Mouse (Mus musculus) kidney, adult 11 months (tissue): ENCODE results near the gene Zdhhc1.

Experiments used
- DNase-seq: peaks from one replicate; pipeline ENCODE4 v3.0.0; 2022

The Zdhhc1 gene

DNA sequence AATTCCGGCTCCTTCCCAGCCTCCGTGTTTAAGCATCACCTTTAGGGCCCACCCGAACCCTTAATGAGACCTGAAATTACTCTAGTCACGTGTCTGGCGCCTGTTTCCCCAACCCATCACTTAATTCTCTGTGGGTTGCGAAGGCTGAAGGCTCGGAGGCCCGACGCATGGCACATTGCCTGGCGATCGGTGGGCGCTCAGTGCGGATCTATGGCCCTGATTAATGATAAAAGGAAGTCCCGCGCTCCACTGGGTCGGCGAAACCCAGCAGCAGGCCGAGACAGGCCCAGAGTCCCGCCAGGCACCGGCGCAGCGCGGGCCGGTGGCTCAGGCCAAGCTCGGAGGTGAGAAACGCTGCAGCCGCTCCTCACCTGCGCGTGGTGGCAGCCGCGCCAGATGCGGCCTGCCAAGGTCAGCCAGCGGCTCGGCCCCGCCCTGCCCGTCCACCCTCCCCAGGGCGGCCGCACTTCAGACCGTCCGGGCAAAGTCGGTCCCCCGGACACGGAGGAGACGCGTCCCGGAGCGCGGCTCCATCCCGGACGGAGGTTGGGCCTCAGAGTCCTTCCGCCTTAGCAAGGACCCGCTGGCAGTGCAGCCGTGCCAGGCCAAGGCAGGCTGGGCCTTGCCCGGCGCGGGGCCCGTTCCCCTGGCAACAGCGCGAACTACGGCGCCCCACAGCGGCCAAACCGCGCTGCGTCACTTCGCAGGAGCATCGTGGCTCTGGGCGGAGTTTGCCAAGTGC lies at the start of gene Zdhhc1:
Gene Zdhhc1 (minus strand): TSS at position 464 of the 742 bp plus-strand sequence.
- DNase-seq = peak; percentile 84

DNA sequence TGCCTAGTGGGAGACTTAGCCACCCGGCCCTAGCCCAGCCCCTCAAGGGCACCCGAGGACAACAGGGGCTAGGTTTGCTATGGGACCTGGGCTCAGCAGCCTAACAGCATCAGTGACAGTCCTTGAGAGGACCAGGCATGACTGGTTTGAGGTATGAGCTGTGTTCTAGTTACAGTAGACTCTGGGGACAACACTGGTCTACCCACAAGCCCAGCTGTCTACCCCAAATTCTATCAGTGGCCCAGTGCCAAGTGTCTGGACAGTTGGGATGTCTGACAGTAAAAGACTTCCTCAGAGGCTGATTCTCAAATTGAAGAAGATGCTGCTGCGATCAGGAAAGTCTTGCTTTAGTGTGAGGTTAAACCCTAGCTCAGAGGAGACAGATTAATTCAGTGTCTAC lies 48.5 kb upstream of the Zdhhc1 start:
- no peak for DNase-seq

DNA sequence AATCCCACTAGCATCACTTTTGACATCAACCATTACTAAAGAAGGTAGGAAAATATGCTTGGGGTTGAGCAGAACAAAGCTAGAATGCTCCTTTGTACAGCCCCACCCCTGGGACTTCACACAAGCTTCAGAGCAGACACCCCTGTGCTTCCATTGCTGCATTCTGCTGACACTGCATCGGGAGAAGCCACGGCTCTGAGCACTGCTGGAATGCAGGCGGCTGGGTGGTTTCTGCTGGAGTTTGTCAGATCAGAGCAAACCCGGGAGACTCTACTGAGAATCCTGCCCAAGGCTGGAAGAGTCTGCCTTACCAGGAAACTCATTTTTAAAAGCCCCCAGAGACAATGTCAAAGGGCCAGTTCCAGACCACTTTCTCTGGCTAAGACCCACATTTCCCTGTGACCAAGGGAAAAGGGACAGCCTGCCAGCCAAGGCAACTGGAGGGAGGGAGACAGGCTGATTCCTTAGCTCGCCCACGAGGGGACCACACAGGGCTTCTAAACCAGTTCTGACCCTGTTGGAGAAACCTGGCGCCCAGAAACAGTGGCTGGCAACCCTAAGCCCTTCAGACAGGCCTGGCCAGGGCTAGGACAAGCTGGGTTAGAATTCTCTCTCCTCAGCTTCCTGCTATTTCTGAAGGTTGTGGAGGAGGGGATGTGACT lies 48.0 kb upstream of the Zdhhc1 start:
- DNase-seq = peak; percentile 64

DNA sequence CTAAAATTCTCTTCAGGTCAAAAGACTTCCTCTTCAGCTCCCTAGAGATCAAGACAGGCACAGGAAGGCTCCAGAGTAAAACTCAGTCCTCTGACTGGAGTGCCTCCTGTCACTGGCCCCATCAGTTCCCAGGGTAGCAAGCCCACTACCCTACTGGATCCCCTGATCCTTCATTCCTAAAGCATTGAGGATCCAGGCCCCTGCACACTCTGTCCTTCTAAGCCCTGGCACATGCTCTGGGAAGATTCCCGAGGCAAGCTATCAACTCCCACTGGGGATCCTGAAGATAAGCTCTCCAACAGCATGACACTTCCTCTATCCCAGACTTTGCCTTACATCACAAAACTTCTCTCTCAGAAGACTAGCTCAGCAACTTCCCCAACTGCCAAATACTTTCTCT lies 47.0 kb upstream of the Zdhhc1 start:
- no peak for DNase-seq

DNA sequence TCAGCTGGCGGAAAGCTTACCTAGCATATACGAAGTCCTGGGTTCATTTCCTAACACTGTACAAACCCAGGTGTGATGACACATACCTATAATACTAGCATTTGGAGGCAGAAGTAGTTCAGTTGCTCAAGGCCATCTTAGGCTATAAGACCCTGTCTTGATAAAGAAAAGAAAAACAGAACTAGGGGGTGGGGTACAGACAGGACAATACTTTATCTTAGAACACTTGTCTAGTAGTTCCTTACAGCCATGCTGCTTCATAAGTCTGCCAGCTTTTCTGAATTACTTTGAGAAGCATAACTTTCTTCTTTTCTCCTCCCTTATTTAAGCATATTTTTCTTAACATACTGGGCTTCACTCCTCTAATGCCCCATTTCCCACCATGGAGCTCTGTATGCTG lies 46.1 kb upstream of the Zdhhc1 start:
- DNase-seq = no peak

DNA sequence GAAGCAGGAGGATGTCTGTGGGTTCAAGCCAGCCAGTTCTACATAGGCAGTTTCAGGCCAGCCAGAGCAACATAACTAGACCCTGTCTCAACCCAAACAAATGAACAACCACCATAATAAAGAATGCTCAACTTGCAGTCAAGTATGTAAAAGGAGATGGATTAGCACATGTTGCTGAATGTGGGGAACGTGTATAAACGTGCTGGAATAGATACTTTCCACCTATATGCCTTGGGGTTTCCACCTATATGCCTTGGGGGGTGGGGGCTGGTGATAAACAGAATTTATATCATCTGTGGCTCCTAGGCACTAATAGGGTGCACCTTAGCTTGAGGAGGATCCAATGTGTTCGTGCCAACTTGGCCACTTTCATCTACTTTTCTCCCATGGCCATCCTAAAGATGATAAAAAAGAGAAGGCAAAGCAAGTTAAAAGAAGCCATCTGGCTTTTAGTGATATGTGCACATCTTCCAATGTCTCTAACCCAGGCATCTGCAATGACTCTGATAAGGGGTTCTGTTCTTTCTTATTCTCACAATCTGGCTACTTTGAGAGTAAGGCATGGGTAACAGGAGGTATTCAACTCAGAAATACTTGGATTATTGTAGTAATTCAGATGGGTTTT lies 45.4 kb upstream of the Zdhhc1 start:
- DNase-seq = no peak

DNA sequence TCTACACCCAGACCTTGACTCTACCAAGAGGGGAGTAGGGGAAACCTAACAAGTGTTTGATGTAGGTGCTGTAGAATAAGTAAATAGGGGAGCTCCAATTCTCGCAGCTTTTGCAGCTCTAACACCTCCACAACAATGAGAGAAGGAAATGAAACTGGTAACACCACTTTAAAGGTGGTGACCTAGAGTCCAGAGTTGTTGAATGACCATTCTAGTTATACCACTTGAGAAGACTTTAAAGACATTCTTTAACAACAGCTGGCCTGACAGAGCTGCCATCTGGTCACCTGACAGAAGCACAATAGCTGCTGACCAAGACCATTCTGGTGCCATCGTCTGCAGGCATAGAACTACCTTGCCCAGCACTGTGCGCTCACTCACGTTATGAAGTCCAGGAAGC lies 42.2 kb upstream of the Zdhhc1 start:
- DNase-seq = no peak

DNA sequence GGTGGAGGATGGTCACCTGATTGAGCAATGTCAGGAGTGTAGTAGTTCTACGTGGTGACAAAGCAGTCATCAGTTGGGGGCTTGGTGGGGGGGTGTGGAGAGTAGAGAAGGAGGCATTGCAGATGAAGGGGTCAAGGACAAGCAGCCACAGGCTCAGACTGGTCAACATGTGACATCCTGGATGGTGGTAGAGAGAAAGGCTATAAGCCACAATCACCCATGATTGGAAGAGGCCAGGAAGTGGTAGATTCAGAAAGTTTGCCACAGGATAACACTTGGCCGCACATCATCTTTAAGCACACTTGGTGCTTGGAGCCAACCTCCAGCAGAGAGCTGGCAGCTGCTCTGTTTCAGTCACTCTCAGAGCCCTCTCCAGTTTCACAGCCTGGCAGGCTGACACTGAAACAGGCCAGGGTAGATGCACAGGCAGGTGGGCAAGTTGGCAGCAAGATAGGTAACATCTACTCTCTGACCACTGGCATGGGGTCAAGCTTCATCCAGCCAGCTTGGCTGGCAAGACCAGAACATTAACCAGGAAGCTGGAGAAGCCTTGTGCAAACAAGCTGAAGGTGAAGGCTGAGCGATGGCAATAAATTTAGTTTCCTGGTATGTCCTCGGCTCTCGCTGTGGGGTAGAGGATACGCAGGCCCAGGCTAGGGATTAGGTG lies 40.4 kb upstream of the Zdhhc1 start:
- DNase-seq = no peak

DNA sequence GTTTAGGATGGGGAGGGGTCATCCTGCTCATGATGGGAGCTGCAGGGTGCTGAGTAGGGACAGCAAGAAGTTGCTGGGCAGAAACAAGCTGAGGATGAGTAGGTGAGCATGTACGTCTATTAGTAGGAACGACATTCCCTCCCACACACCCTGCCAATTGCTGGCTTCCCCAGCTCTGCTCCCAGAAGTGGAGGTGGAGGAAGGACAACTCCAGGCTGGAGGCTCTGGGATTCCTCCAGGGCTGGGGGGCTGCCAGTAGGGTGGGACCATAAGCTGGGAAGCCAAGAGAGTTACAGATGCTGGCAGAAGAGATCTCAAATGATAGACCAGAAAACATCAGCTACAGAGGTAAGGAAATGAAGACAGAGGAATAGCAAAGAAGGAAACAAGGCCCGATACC lies 39.8 kb upstream of the Zdhhc1 start:
- DNase-seq = no peak

DNA sequence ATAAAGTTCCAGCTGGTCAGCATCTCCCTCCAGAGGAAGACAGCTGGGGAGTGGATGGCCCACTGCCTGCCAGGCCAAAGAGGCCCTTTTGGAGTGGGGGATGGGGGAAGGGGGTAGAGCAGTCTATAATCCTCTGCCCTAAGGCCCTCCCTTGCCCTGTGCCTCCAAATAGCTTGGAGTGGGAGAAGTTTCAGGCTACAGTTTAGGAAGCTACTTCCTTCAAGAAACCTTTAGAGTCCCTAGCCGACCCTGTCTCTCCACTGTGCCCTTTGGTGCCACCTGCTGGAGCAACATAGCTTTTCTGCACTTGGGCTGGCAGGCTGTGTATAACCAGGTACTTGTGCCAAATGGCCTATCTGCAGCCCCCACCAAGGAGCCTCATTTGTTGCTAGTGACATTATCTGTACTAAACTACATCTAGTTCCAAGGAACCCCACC lies 37.2 kb upstream of the Zdhhc1 start:
- peak; percentile 57 for DNase-seq

DNA sequence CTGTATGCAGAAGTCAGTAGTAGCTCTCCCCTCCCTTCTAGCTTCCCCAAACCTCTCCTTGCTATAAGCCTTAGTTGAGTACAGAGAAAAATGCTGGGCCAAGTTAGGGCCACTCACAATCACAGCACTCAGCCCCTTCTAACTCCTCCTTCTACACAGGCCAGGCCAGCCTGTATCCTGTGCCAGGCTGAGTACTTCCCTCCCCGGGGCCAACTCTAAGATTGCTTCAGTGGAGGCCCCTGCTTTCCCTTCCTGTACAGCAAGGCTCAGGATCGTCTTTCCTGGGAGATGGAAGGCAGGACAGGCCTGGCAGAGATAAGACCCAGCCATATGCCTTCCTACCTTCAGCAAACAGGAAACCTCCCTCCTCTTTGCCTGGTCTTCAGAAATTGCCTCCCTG lies 36.7 kb upstream of the Zdhhc1 start:
- DNase-seq = no peak

DNA sequence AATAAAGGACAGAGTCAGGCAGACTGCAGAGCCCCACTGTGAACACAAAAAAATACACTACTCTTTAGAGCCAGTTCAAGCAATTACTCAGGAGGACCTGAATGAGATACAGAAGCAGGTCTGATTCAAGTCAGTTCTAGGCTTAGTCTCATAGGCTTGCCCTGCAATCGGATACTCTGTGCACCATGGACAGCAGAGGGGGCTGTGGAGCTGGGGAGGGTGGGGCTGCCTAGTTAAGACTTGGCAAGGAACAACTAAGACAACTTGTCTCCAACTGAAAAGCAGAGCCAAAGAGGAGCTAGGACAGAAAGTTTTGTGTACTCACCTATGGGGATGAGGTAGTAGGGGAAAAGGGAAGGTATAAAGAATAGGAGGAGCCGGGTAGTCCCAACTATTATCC lies 35.1 kb upstream of the Zdhhc1 start:
- no peak for DNase-seq

DNA sequence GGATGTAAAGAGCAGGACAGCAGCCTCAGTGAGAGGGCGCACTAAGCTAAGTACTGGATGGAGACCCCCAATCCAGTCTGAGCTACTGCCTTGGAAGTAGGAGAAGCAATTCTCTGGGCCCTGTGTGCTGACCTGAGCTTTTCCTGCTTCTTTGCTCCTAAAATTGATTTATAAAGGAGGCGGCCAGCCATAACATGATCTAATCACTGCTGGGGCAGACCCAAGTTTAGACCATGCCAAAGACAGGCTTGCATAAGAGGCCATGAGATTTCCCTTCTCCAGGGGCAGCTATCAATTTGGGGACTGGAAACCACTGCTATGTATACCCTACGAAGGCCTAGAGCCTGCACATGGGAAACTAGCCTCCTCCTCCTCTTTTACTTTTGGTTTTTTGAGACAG lies 32.6 kb upstream of the Zdhhc1 start:
- DNase-seq = peak; percentile 39

DNA sequence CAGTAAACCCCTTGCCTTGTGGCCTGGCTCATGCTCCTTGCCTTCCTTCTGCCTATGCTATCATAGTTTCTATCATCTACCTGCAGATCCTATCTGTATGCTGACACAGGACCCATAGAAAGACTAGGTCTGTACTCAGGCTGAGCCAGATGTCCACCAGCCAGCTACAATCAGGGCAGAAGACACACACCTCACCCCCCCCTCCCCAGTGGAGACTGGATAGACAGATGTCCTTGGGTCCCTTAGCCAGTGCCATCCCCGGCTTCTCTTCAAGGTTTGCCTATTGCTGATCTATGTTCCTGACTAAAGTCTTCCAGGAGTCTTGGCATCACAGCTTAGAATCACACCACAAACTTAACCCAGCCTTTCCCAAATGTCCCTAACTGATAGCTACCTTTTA lies 31.5 kb upstream of the Zdhhc1 start:
- DNase-seq = no peak

DNA sequence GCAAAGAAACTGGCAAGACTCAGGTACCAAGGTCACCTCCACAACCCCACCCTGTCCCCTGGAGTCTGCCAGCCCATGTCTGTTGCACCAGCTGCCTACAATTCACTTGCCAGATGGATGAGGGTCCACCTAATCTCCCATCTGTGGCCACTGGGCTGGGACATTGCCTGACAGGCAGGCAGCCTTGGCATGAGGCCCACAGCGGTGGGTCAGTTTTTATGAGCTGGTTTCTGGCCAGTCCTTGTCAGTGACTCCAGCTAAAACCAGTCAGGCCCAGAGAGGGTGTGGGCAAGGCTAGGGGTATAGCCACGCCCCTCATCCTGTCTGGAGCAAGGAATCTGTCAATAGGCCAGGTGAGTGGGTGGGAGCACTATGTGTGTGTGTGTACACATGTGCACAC lies 30.4 kb upstream of the Zdhhc1 start:
- DNase-seq = peak; percentile 86

DNA sequence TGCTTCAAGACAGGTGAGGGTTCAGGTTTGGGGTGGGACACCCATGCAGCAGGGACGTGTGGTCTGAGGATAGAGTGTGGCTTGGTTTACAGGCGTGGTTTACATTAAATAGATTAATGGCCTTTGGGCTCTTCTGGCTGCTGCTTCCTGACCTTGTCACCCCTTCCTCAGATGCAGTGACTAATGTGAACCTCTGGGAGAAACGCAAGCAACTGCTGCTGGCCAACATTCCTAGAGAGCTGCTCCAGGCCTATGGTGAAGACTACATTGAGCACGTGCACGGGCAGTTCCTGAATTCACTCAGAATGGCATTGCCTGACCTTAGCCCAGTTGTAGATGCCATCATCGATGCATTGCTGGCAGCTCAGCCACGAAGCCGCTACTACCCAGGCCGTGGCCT lies 26.2 kb upstream of the Zdhhc1 start:
- DNase-seq = no peak

DNA sequence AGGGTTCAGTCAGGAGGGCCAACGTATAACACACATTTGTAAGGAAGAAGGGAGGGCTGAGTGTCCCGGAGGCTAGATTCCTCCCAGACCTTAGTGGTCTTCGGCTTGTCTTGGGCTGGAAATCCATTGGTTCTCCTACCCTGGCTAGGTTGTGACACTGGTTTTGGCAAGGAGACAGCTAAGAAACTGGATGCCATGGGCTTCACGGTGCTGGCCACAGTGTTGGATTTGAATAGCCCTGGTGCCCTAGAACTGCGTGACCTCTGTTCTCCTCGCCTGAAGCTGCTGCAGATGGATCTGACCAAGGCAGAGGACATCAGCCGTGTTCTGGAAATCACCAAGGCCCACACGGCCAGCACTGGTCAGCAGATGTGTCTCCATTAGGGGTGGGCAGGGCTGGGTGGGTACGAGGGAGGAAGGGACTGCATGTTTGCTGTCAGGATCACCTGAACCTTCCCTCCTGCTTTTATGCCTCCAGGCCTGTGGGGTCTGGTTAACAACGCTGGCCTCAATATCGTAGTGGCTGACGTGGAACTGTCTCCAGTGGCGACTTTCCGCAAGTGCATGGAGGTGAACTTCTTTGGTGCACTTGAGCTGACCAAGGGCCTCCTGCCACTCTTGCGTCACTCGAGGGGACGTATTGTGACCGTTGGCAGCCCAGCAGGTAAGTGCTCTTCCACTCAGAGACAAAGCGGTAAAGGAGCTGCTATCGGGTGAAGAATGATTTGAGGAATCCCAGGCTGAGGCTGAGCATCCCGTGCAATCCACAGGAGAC lies 25.5 kb upstream of the Zdhhc1 start:
- DNase-seq = no peak

DNA sequence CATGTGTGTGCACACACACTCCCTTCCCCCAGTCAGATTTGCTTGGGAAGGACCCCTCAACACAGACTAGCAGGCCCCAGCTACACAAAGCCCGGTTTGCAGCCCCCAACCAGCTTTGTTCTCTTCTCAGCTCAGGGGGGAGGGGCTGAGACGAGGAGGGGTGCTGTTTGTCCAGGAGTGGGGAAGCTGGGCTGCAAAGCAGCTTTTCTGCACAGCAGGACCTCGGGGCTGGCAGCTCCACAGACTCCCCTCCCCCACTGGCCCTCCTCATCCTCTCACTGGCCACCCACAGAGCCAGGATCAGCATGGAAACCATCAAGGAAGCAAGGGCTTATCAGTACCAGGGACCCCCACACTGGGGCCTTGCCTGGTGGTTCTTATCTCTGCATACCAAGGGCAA lies 24.4 kb upstream of the Zdhhc1 start:
- DNase-seq = no peak

DNA sequence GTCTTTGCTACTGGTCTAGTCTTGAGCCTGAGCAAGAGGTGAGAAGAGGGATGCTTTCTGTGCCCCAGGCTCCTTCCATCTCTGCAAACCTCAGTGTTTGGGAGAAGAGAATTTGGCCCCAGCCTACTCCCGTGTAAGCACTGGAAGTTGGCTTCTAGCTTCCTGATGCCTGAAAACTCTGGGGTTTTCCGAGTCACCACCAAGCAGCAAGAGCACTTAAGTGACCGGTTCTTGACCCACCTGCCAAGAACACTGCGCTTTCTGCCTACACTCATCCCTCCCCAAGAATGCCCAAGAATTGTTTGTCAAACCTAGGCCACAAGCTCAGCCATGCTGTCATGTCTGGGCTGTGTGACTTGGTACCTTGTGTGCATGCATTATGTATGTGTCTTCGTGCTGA lies 23.8 kb upstream of the Zdhhc1 start:
- DNase-seq = no peak

DNA sequence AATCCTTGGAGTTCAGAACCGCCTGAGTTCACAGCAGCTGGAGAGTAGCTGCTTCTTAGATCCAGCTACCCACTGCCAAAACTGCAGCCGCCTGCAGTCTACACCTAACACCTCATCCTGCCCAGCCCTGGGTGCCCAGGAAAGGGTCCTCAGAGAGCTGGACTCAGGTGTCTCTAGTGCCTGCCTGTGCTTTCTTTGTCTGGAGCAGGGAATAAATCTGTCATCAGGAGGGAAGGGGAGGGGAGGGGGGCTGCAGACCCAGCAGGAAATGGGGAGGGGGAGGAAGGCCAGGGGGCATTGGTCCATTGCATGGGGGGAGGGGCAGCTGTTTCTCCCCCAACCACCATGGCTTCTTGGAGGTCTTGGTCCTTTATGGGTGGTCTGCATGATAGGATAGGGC lies 22.9 kb upstream of the Zdhhc1 start:
- DNase-seq = no peak

DNA sequence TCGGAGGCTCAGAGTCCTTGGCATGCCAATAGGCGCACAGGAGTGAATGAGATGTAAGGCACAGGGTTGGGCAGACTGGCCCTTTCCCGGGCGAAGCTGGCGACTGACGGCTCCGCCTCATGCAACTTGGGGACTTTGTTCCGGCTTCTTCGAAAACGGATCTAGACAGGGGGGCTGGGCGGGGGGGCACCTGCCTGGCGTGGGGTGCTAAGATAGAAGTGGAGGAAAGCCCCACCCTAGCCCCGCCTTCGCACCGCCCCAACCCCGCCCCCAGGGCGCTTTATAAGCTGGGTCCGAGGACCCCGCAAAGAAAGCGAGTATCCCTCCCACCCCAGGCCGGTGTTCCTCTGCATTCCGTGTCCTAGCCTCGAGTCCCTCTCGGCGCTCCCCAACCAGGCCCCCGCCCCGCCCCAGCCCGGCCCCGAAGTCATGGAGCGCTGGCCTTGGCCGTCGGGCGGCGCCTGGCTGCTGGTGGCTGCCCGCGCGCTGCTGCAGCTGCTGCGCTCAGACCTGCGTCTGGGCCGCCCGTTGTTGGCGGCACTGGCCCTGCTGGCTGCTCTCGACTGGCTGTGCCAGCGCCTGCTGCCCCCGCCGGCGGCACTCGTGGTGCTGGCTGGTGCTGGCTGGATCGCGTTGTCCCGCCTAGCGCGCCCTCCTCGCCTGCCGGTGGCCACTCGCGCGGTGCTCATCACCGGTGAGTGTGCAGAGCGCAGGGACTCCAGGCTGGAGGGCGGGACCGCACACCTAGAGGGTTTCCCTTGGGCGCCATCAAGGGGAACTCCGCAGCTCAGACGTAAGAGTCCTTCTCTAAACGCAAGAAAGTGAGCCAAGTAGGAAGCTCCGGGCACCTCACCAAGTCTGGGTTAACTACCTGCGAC lies 22.0 kb upstream of the Zdhhc1 start, which contains the start of gene Hsd11b2:
Gene Hsd11b2 (plus strand): TSS at position 320 of the 878 bp plus-strand sequence.
- peak; percentile 54 for DNase-seq

DNA sequence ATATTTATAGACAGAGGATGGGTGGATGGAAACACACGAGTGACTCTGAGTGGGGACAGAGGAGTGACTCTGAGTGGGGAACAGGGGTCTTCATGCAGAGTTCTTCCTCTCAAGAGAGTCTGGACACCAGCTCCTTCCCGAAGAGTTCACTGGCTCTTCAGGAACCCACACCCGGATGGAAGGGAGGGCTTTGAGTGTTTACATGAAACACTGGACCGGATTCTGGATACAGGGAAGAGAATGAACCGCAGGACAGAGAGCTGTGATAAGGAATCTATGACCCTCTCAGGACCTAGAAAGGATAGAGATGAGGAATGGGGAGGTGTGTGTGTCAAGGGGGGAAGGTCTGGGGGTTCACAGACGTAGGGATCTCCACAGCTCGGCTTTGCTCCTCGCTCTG lies 20.6 kb upstream of the Zdhhc1 start:
- DNase-seq = no peak
